Mouse (Mus musculus): ENCODE results near the gene Alox5.
"Not testable (repeated sequence)": the region's sequence is repeated elsewhere in the genome, so short reads cannot be mapped to it uniquely, and the experiment has no call there.

Alox5 gene

DNA sequence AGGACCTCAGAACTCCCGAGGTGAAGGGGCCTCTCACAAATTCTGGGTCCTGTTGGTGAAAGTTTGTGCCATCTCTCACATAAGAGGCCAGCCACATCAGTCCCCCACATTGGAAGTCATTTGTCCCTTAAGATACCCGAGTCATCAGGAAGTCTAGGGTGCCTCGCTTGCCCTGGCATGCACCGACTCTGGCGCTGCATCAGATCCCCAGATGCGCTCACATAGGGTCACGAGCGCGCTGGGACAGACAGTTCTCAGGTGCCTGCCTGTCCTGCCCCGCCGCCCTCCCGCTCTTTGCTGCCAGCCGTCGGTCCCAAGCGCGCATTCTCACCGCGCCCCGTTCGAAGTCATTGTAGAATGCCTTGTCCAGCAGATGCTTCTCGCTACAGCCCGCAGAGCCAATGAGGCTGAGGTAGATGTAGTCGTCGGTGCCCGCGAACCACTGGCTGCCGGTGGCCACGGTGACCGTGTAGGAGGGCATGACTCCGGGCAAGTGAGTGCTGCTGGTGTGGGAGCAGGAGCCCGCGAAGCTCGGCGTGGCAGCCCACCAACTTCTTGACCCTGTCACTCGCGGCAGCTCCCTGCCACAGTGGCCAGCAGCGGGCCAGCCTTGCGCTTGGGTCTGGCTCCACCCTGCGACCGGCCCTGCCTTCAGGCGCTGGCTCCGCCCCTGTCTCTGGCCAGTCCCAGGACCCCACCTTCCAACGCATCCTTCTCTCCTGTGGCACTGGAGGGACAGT, at the start of gene Alox5:
TSS of gene Alox5 (minus strand) at position 635 of the 740 bp plus-strand sequence.
- no peak for DNase-seq (ENCODE audit: low spot score)

DNA sequence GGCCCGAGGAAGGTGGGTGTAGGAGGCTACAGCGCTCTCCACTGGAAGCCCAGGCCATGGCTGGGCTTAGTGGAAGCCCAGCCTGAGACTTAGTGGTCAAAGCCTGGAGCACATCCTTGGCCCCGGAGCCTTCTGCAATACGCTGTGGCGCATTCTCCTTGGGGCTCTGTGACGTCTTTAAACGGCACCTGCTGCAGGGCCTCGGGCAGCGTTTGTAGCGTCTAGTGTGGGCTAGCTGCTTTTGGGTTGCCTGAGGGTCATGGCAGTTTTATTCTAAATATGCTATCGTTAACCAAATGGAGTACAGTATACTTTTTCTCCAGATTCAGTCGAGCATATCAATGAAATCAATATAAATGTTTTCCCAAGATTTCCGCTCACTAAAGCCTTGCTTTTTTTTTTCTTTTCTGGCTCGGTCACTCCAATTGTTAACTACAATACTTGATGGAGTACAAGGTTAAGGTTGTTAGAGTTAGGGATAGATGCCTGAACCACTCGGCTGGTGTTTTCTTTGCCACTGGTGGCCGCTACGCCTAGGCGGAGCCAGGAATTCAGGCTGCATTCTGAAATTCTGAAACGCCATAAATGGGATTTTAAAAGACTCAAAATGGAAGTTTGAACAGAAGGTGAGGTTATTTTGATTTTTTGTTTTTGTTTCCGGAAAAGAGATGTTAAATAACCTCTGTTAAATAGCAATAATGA, 45.5 kb upstream of the Alox5 start, which contains the start of gene Olfr212:
TSS of gene Olfr212 (plus strand) at position 215 of the 702 bp plus-strand sequence.
- DNase-seq (ENCODE audit: low spot score) = not testable (repeated sequence)

- no peak for DNase-seq (ENCODE audit: low spot score)
Observed at GRCm38 (mm10) chr6:116495960-116496359, 35.0 kb upstream of the Alox5 start.

DNA sequence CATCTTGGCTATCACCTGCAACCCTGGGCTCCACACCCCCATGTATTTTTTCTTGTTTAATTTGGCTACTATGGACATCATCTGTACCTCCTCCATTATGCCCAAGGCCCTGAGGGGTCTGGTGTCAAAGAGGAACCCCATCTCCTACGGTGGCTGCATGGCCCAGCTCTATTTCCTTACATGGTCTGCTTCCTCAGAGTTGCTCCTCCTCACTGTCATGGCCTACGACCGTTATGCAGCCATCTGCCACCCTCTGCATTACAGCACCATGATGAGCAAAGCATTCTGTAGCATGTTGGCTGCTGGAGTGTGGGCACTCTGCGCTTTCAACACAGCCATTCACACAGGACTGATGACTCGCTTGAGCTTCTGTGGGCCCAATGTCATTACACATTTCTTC, 32.8 kb upstream of the Alox5 start:
- DNase-seq (ENCODE audit: low spot score) = no peak

DNA sequence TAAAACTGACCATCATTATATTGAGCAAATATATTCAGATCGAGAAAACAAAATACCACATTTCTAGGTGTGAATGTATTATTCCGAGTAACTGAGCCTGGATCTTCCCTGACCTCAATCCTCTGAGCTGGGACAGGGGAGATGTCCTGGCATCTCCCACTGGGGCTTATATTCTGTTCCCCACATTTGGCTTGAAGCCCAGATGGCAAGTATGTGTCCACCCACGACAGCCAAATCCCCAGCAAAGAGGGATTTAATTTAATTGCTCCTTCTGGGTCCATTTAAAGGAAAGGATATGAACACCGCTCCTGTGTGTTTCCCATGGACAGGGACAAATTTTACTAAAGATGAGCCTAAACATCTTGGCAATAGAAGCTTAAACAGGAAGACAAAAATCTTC, 27.8 kb upstream of the Alox5 start, which contains the start of gene Olfr211:
TSS of gene Olfr211 (plus strand) at position 301 of the 400 bp plus-strand sequence.
- DNase-seq (ENCODE audit: low spot score) = no peak

DNA sequence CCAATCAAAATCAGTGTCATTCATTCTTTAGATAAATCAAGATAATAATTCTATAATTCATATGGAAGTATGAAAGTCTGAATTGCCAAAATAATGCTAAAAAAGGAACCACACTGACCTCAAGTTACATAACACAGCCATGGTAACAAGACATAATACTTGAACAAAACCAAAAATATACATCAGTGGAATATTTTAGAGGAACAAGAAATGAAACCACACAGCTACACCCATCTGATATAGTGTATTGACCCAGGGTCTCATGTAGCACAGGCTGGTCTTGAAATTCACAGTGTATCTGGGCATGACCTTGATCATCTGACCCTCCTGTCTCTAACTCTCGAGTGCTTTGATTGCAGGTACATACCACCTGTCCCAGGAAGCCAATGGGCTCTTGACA, 25.9 kb upstream of the Alox5 start:
- no peak for DNase-seq (ENCODE audit: low spot score)

GRCm38 (mm10) chr6:116485081-116485480, 24.1 kb upstream of the Alox5 start:
- DNase-seq (ENCODE audit: low spot score) = no peak

- no peak for DNase-seq (ENCODE audit: low spot score)
Observed at GRCm38 (mm10) chr6:116468081-116468480, 7.1 kb upstream of the Alox5 start.

GRCm38 (mm10) chr6:116459232-116459631, 1.7 kb downstream of the Alox5 start:
- DNase-seq (ENCODE audit: low spot score) = no peak

DNA sequence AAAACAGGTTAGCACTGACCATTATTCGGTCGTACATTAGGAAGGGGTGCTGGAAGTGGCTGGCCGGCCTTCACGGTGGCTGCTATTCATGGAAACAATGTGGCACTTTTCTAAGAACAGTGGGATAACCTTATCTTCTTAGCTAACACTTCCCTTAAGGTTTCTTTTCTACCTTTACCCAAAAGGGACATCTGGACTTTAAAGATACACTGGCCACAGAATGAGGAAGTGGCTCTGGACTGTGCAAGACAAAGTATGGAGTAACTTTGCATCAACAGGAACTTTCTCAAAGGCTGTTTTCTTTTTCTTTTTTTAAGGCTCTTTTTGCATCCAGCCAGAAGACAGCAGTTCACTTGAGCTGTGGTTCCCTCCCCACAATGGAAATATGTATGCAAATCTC, 2.2 kb downstream of the Alox5 start:
- DNase-seq (ENCODE audit: low spot score) = no peak

DNA sequence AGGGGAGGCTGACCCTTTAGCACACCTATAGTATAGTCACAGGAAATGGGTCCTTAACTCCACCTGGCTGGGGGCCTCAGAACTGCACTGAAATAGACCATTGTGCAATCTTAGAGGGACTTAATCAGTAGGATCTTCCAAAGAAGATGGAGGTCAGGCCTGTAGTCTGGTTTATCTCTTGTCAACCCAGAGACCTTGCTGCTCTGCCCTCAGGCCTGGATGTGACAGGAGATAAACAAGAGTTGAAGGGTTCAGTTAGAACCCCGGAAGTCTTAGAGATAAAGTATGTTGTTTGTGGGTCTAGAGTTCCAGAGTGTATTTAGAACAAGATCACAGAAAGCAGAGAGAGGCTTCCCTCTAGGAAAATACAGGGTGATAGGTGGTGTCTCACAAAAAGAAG, 4.5 kb downstream of the Alox5 start:
- no peak for DNase-seq (ENCODE audit: low spot score)

DNA sequence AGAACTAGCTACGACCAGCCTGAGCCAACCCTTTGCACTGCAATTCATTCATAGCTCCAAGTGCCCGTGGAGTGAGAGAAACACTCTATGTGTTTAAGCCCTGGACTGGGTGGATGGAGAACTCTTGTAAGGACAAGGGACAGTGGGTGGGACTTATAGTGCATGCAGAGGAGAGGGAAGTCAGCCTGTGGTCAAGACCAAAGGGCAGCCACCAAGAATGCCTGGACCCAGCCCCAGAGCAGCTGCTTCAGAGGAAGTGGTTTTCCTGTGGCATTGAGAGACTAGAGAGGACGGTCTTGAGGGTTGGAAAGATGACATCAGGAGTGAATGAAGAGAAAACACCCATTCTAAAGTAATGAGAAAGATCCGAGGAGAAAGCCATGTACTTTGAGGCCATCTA, 5.2 kb downstream of the Alox5 start:
- DNase-seq (ENCODE audit: low spot score) = no peak

DNA sequence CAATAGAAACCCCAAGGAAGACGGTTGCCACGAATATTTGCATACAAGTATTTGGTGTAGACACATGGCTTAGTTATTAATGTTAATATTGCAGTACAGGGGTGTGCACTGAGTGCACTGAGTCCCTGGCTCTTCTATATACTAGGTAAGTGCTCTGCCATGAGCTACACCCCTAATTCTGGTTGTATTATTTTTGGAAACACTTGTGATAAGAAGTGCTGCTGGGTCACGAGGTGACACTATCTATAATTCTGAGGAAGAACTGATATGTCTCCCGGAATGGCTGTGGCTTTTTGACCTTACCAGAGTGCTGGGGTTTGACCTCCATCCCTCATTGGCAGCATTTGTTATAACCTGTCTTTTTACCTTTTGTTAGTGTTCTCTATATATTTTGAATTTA, 20.1 kb downstream of the Alox5 start:
- DNase-seq (ENCODE audit: low spot score) = no peak

DNA sequence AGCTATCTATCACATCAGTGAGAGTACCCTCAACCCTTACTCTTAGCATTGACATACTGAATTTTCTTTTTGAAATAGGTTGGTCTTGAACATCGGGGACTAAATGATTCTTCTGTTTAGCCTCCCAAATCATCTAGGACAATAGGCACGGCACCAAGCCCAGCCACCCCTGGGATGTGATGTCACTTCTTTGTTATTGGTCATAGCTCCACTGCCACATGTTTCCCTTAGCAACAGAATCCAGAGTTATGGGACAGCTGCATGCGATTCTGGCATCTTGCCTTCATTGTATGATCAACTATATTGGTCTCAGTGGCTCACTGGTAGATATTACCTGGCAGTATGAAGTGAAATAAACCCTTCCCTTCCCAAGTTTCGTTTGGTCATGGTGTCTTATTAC, 20.5 kb downstream of the Alox5 start:
- DNase-seq (ENCODE audit: low spot score) = no peak

DNA sequence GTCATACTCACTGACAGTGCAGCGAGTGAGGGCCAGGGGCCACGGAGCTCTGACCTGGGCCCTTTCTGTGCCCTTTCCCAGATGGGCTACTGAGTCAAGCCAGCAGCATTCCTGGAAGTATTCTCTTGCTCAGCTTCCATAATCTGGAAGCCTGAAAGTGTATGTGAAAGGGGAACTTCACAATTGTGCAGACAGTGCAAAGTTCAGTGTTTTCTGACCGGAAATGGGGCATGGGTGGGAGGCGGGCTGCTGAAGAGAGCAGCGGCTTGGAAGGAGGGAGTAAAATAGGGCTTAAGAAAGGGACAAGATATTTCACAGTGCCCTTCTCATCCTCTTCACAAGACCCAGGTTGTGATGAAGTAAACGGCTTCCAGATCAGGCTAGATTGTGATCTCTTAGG, 21.4 kb downstream of the Alox5 start:
- DNase-seq (ENCODE audit: low spot score) = no peak

- DNase-seq (ENCODE audit: low spot score) = no peak
Observed at GRCm38 (mm10) chr6:116438864-116439263, 22.1 kb downstream of the Alox5 start.

- no peak for DNase-seq (ENCODE audit: low spot score)
Observed at GRCm38 (mm10) chr6:116428282-116428681, 32.7 kb downstream of the Alox5 start.

GRCm38 (mm10) chr6:116427552-116427951, 33.4 kb downstream of the Alox5 start:
- DNase-seq (ENCODE audit: low spot score) = no peak

GRCm38 (mm10) chr6:116423664-116424063, 37.3 kb downstream of the Alox5 start:
- DNase-seq (ENCODE audit: low spot score) = no peak

DNA sequence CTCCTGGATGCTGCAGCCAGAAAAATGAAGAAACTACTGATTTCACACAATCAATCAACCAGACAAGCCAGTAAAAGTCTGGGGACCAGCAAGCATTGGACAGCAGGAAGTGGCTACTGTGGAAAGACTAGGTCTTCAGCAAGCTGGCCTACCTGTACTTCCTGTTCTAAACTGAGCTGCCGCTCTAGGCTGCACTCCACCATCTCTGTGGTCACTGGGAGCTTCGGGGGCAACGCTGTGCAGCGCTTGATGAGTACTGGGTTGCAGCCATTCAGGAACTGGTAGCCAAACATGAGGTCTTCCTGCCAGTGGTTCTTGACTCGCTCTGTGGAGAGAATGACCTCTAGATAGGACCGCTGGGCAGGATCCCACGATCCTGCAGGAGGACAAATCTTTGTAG, 38.0 kb downstream of the Alox5 start:
- no peak for DNase-seq (ENCODE audit: low spot score)

DNA sequence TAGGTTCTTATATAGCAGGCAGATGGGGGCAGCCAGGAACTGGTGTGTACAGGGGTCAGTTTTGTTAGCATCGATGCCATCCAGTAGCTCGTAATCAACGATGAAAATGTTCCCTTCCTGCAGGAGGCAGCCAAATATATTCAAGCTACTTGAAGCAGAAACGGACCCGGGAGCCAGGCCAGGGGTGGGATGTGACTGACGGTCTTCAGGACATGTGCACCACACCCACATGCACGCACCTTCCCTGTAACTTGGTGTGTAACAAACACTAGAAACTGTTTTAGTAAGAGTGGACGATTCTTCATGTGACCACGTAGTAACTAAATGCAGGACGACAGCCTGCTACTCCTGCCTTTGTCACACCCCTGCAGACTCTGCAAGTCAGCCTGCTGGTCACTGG, 40.7 kb downstream of the Alox5 start:
- no peak for DNase-seq (ENCODE audit: low spot score)

- DNase-seq (ENCODE audit: low spot score) = no peak
Observed at GRCm38 (mm10) chr6:116419699-116420098, 41.3 kb downstream of the Alox5 start.

DNA sequence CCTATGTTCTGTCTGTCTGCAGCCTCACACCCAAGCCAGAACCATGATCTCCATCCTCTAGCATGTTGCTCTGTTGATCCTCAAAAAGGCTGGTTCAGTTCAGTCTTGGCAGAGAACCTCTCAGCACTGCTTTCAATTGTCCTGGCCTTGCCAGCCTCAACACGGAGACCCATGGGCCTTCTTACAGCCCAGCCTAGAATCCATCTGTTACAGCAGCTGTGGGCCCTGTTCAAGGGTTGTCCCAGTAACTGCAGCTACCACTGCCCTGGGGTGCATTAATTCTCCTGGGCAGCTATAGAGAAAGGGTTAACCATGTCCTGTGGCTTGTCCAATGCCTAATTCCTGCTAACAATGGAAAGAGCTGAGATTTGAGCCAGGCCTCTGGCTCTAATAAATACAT, 42.5 kb downstream of the Alox5 start:
- DNase-seq (ENCODE audit: low spot score) = no peak
